Mouse (Mus musculus) adrenal gland, adult 18-20 months (tissue): Measurements from ENCODE around the gene Fabp7. TPM values are rescaled to one million over a fixed set of nuclear protein-coding genes. Genes with fewer than 3 reads are reported as not detected.

Experiments used
- DNase-seq, 2 experiments: peaks; one replicate each; pipeline ENCODE4 v3.0.0; 2021 to 2022; ENCODE audit warnings: low spot score in 2 of 2
- total RNA-seq, 2 experiments: library from RNA; stranded (reverse); gene quantifications; 1 replicate in 1 of 2; 2 replicates in 1 of 2; pipeline ENCODE4 v1.2.3; 2021

Fabp7 gene
- total RNA-seq, 2 experiments from 2014 or later = 1.1 to 1.4 TPM

DNA sequence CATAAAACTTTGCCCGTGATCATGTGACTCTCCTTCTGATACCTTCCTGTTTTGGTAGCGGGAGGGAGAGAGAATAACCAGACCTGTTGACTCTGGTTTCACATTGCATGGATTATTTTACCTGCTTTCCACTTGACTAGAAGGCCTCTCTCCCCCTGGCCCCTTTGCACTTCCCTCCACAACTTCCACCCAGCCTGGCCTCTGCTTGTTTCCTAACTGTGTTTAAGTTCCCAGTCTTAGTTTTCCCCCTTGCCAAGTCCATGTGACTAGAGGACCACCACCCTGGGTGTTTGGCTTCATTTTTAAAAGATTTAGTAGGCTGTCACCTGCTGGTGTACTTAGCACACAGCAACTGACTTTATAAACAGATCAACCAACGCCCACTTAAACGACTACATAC lies 11.4 kb downstream of the Fabp7 start:
- DNase-seq = no peak

DNA sequence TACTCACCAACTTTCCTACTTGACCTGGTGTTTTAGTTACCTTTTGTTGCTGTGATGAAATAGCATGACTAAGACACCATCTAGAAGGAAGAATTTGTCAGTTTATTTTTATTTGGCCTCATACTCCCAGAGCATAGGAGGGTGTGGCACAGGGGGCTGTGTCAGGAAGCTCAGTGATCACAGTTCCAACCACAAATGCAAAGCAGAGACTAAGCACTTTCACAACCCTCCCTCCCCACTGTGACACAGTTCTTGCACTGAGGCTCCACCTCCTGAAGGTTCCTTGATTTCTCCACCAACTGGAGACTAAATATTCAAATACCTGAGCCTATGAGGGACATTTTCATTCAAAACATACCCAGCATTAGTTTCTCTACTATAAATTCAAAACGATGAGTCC lies 14.8 kb downstream of the Fabp7 start:
- DNase-seq = no peak

DNA sequence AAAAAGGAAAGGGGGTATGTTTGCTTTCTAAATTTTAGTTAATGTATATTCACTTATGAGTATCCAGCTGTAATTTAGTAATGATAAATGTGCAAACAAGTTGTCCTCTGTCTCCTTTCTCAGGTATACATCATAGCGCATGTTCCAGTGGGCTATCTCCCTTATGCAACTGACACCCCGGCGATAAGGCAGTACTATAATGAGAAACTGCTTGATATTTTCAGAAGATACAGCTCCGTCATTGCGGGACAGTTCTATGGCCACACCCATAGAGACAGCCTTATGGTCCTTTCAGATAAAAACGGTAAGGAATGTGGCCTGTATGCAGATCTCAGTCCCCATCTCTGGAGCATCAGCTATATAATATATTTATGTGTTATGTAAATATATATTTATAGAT lies 23.1 kb downstream of the Fabp7 start:
- DNase-seq = no peak

DNA sequence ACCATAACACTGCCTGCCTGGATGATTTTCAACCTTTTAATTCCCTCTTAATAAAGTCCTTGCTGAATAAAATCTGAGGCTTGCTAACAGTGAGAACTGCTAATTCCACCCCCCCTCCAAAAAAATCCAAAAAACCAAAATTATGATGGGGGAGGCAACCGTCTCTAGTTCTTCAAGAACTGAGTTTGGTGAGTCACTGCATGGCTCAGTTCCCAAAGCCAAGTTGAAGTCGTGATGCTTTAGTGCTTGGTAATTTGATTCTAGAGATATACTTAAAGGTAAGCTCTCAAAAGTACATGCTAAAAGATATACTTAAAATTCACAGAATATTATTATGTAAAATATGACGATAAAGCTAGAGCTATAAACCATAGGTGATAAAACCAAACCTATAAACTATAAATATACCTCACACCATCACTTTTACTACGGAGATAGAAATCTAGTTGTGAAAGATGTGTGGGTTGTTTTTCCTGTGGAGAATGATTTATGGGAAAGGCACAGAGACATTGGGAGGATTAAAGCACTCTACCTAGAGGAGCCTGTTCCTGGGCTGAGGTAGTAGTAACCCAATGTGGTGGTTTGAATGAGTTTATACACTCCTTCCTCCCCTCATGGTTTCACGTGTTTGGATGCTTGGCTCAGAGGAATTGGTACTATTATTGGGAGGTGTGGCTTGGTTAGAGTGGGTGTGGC lies 27.6 kb downstream of the Fabp7 start:
- no peak for DNase-seq

GRCm38 (mm10) chr10:57814295-57814694 lies 29.6 kb downstream of the Fabp7 start:
- DNase-seq = no peak

- DNase-seq = no peak
These were observed 31.2 kb downstream of the Fabp7 start for GRCm38 (mm10) chr10:57815869-57816268.

DNA sequence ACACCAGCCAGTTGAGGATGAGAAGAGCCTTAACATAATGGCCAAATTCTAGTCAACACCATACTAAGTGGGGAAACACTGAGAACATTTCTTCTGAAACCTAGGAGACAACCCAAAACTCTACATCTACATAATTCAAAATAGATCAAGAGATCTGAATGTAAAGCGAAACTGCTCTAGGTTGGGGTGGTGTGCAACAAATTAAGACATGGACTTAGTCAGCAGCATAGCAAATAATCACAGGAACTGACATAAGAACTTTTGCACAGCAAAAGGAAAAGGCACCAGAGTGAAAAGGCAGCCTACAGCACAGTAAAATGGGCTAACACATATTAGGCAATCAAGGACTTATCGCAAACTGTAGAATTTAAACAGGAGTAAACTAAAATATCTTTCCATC lies 34.5 kb downstream of the Fabp7 start:
- no peak for DNase-seq

DNA sequence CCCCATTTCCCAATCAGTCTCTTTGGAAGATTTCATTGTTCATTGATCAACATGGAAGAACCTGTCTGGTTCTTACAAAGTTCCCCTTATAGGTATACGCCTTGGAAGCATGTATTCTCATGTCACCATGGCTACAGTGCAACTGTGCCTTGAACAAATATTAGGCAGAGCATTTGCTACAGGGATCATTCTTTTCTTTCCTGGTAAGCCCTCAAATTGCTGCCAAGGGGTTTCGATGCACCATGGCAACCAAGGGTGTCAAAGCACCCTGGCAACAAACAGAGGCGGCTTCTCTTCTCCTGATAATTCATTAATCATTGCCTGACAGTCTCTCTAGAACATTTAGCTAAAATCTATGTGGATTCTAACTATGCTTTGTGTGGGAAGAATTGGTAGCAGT lies 37.8 kb downstream of the Fabp7 start:
- DNase-seq = no peak

DNA sequence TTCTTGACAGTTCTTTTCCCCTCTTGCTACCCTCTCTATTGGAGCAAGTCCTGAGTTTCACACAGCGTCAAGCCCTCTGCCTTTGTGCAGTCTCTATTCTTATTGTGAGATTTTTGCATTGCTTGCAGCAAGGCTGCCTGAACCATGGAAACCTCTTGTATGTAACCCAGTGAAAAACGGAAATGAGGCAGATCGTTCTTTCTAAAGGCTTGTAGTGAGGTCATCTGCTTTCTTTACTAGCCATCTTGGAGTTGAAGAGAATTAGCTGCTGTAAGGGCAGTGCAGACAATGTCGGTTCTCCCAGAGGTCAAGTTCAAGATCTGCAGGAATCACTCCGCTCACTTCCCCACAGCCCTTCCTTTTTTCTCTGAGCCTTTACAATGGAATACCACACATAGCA lies 44.0 kb downstream of the Fabp7 start:
- DNase-seq = no peak

- DNase-seq = no peak
These were observed 44.9 kb downstream of the Fabp7 start for GRCm38 (mm10) chr10:57829621-57830020.

GRCm38 (mm10) chr10:57835094-57835493 lies 50.4 kb downstream of the Fabp7 start:
- no peak for DNase-seq

DNA sequence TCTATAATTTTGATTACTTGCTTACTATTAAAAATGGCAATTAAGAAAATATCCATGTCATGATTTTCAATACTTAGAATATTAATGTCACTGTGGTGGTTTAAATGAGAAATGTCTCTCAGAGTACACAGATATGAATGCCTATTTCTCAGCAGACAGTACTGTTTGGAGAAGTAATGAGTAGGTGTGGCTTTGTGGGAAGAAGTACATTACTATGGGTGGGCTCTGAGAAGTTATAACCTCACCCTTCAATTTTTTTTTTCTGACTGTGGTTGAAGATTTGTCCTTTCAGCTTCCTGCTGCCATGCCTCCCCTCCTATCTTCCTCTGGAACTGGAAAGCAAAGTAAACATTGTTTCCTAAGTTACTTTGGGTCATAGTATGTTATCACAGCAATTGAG lies 51.3 kb downstream of the Fabp7 start:
- DNase-seq = no peak

Other genes starting within 250 kb of the Fabp7 start
- 1 to 10 TPM in 1 of 2 experiments, under 1 TPM in 1; 0.80 to 1.2 TPM for gene Pkib, start 152.9 kb upstream of the Fabp7 start, total RNA-seq
- 10 to 100 TPM; 38.1 to 58.5 TPM for gene Smpdl3a, start 9.5 kb downstream of the Fabp7 start, total RNA-seq